Mouse (Mus musculus): ENCODE measurements around the gene Foxc1. TPM values are rescaled to one million over a fixed set of nuclear protein-coding genes. Genes with fewer than 3 reads are reported as not detected.

The Foxc1 gene
- polyA plus RNA-seq, 1 experiment from 2014 or later = 0.75 TPM

DNA sequence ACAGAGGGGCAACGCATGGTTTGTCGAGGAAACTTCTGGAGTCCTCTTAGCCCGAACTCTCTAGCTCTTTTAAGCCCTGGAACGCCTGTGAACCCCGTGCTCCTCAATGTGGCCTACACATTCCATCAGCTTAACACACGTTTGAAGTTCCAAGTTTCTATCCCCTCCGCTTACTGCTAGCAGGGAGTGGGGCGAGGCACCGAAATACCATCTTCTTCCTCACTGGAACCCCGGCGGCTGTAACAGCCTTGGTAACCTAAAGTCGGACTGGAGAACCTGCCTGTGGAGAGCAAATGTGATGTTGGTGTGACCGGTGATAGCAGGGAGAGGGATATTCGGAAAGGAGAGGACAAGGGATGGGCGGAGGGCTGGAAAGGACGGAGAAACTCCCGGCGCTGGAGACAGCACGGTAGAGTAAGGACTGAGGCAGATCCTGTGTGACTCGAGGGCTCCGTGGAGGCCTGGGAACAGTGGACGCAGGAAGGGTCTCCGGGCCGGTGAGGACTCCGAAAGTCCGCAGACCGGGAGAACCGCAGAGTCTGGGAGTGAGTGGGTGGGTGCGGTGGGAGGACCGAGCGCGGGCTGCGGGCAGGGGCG, 504 bp upstream of the Foxc1 start:
- no peak for DNase-seq (ENCODE audit: low spot score)

DNA sequence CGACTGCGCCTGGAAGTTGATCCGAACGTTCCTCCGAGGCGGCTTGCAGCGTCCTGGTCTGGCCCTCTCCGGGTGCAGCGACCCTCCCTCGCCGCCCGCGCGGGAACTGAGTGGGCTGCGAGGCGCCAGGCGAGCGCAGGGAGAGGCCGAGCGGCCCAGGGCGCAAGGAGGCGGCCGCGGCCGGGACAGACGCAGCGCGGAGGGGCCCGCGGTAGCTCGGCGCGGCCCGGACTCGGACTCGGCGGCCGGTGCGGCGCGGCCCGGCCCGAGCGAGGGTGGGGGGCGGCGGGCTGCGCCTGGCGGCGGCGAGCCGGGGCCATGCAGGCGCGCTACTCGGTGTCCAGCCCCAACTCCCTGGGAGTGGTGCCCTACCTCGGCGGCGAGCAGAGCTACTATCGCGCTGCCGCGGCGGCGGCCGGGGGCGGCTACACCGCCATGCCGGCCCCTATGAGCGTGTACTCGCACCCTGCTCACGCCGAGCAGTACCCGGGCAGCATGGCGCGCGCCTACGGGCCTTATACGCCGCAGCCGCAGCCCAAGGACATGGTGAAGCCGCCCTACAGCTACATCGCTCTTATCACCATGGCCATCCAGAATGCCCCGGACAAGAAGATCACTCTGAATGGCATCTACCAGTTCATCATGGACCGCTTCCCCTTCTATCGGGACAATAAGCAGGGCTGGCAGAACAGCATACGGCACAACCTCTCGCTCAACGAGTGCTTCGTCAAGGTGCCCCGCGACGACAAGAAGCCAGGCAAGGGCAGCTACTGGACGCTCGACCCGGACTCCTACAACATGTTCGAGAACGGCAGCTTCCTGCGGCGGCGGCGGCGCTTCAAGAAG, 680 bp downstream of the Foxc1 start:
- DNase-seq (ENCODE audit: low spot score) = no peak

DNA sequence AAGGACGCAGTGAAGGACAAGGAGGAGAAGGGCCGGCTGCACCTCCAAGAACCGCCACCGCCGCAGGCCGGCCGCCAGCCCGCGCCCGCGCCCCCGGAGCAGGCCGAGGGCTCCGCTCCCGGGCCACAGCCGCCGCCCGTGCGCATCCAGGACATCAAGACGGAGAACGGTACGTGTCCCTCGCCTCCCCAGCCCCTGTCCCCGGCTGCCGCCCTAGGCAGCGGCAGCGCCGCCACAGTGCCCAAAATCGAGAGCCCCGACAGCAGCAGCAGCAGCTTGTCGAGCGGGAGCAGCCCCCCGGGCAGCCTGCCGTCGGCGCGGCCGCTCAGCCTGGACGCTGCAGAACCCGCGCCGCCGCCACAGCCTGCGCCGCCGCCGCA, 1.3 kb downstream of the Foxc1 start:
- DNase-seq (ENCODE audit: low spot score) = no peak

DNA sequence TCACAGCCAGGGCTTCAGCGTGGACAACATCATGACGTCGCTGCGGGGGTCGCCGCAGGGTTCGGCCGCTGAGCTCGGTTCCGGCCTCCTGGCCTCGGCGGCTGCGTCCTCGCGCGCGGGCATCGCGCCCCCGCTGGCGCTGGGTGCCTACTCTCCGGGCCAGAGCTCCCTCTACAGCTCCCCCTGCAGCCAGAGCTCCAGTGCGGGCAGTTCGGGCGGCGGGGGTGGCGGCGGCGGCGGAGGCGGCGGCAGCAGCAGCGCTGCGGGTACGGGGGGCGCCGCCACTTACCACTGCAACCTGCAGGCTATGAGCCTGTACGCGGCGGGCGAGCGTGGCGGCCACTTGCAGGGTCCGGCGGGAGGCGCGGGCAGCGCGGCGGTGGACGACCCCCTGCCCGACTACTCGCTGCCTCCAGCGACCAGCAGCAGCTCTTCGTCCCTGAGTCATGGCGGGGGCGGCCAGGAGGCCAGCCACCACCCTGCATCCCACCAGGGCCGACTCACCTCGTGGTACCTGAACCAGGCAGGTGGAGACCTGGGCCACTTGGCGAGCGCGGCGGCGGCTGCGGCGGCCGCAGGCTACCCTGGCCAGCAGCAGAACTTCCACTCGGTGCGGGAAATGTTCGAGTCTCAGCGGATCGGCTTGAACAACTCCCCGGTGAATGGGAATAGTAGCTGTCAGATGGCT, 1.8 kb downstream of the Foxc1 start:
- peak; percentile 13 for DNase-seq (ENCODE audit: low spot score)

DNA sequence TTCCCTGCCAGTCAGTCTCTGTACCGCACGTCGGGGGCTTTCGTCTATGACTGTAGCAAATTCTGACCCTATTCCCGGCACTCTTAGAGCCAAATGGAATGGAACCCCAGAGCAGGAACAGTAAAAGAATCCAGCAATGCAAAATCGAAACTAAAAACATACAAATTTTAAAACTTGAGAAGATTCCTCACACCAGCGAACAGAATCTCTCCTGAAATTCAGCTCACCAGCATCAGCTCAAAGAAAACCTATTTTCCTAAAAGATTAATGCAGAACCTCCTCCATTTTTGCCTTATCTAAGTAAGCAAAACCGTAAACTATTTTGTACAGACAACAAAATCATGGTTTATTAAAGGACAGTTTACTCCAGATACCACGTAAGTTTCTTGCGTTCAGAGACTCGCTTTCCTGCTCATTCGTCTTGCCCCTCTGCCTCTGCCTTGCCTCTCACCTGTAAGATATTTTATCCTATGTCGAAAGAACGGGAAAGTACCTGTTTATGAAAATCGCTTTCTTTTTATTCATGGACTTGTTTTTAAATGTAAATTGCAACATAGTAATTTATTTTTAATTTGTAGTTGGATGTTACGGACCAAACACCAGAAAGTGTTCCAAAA, 2.5 kb downstream of the Foxc1 start:
- no peak for DNase-seq (ENCODE audit: low spot score)

DNA sequence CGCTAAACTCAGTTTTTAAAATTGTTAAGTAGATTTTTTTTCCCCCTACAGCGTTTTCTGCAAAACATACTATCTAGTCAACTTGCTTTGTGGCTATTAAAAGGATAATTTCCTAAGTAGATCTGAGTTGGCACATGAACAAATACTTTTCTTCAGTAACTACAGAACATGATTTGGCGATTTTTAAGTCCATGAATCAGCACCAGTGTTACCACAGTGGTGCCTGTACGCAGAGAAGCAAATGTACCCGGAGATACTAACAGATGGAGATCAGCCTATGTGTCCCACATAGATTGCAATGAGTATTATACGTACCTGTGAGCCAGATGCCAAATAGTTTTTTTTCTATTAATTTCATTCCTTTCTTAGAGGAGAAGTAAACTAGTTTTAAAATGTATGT, 3.3 kb downstream of the Foxc1 start:
- DNase-seq (ENCODE audit: low spot score) = peak; percentile 8

DNA sequence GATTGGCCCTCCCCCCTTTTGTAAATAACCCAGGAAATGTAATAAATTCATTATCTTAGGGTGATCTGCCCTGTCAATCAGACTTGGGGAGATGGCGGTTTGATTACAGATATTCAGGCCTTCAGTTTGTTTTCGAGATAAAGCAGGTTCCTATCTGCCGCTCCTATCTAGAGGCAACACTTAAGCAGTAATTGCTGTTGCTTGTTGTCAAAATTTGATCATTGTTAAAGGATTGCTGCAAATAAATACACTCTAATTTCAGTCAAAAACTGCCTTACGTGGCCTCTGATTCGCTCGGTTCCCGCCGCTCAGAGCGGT, 3.9 kb downstream of the Foxc1 start:
- no peak for DNase-seq (ENCODE audit: low spot score)

DNA sequence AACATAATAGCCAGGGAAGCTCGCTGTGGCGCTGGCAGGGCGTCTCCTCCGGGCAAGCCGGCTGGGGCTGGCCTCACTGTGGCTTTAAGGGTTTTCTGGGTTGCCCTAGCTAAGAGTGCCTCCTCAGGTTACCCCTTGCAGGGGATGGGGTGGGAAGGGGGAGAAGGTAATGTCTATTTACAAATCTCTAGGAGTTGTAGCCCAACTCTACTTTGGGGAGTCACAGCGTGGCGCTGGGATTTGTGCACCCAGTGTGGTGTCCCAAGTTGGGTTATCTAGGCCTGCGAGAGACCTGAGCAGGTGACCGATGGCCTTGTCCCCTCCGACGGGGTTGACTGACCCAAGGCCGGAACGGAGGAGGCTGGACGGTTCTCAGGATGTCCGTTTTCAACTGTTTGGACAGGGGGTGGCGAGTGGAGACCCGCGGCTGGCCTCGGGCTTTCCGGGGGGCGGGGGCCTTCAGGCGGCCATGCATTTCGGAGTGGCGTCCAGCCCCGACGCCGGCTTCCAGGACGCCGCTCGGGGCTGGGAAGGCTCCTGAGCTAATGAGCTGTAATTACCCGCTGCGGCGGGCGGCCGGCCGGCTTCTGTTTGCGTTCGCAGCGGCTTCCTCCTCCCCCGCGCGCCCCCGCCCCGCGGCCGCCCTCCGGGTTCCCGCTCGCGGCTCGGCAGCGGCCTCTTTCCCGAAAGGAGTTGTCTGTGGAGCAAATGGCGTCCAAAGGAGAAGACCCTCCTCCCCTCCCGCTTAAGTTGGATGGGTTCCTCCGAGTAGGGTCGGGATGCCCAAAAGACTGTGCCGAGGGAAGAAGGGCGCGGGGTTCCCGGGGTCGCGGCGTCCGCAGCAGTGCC, 4.5 kb downstream of the Foxc1 start:
- peak; percentile 6 for DNase-seq (ENCODE audit: low spot score)

DNA sequence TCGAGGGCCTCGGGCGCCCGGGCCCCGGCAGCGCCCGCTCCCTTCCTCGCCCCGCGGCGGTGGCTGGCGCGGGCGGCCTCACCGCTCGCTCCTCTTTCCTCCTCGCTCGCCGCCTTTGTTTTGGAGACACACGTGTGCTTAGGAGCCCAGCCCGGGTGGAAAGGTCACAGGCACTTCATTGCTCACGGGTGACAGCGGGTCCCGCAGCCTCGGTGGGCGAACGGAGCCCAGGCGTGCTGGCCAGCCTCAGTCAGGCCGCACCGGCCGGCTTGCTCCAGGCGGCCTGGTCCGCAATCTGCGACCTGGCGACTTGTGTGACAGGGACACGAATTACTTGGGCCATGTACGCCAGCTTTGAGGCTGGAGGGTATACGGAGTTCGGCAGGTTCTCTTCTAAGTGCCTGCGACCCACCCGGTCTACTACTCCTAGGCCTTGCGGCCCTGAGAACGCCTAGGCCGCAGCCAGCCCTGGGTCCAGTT, 5.1 kb downstream of the Foxc1 start:
- DNase-seq (ENCODE audit: low spot score) = no peak

DNA sequence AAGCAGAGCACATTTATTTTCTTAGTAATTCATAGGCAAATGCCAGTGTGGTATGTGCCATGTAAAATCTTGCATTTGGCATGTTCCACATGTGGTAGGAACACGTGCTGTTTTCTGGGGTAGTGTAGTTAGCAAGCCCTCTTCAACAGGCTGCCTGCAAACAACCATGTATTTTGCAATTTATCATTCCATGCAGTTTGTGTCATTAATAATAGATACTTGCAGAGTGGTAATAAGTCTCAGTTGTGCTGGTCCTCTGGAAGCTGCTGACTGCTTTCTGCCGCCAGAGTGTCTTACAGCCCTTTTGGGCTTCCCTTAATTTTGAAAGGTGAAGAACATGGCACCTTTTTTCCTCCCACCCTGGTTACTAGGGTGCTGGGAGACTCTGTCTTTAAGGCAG, 6.3 kb downstream of the Foxc1 start:
- DNase-seq (ENCODE audit: low spot score) = no peak

DNA sequence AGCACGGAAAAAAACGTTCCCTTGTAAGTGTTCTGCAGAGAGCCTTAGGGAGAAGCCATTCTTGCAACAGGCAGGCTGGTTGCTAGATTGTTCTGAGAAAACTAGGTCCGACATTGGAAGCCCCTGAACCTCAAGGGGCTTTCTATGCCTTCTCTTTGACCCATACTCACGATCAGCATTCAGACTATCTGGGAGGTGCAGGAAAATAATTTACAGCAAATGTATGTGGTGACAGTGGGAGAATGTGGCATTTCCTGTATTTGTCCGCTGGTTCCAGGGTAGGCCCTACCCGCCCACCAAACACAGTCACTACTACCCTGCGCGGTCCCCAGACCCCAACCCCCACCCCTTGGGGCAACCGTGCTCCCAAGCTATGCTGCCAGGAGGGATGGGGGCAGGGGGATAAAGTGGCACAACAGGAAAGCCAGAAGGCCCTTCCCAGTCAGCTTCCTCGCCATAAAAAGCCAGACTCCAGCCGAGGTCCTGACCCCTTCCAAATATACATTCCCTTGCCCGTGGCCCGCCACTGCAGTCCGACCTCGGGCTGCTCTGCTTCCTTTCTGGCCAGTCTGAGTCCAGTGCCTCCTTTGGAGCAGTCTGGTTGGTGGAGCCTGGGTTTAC, 9.1 kb downstream of the Foxc1 start:
- DNase-seq (ENCODE audit: low spot score) = no peak

DNA sequence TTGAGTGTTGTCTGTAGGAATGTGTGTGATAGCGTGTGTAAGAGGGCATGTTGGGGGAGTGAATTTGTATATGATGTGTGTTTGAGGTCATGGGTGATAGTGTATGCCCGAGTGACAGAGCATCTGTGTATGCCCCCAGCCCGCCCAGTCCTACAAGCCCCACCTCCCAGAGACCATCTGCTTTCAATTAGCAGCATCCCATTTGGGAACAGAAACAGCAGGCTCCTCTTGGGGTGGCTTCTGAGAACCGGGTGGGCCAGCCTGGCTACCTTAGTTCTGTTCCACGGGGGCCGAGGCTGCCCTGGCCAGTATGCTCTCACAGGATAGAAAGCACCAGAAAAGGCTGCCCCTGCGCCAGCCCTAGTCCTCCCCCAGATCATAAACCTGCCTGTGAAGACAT, 11.9 kb downstream of the Foxc1 start:
- no peak for DNase-seq (ENCODE audit: low spot score)

DNA sequence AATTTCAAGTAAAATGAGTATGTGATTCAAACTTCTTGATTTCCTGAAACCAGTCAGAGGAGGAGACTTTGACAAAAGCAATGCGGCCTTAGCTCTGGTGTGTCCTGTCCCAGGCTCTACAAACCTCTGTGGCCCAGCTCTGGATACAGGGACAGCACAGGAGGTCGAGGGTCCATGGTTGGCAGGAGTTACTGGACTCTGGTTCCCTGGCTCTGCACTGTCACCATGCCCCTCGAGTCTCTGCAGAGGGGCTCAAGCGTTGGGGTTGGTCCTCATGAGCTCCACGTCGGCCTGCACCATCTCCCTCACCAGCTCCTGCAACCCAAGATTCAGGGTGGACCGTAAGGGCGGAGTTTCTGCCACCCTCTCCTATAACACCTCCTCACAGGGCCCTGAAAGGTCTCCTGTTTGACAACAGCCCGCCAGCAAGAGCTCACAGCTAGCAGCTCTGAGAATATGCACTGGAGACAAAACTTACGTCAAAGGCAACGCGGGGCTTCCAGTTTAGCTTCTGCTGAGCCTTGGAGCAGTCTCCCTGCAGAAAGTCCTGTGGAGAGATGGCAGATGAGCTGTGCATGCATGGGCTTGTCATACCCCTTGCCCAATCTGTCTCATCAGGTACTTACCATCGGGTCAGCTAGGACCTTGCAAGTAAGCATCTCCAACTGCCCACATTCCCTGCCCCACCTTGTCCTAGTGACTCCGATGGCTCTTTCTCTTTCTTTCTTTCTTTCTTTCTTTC, 13.4 kb downstream of the Foxc1 start:
- no peak for DNase-seq (ENCODE audit: low spot score)

DNA sequence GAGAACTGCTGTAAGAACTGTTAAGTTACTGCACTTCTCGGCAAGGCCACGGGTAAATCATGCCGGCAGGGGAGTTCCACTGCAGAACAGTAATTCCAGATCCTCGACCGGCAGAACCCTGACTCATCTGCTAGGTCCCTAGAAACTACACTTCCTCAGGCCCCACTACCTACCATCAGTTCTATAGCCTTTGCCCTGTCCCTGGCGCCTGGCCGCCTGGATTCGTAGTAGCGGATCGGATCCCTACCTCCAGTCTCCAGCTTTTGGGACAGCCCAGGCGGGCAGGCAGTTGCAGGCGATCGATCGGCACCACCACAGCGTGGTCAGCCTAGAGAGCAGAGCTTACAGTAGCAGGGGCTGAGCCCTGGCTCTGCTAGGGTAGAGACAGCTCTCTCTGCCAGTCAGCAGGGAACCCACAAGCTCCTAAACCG, 14.2 kb downstream of the Foxc1 start:
- DNase-seq (ENCODE audit: low spot score) = no peak

DNA sequence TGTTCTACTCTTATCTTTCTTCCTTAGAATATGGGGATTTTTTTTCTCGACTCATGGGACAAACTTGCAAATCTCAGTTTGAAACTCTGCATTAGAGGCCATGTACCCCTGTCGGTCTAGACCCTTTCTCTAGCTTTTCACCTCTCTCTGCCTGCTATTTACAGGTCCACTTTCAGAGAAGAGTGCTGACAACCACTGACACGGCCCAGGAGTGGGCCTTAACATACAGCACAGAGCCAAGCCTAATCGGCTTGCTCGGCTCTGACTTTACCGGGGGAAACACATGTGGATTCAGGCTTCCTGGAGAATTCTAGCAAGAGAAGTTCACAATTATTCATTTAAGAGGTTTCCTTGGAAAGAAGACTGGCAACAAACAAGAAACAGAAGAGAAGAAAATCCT, 14.6 kb downstream of the Foxc1 start:
- DNase-seq (ENCODE audit: low spot score) = no peak

DNA sequence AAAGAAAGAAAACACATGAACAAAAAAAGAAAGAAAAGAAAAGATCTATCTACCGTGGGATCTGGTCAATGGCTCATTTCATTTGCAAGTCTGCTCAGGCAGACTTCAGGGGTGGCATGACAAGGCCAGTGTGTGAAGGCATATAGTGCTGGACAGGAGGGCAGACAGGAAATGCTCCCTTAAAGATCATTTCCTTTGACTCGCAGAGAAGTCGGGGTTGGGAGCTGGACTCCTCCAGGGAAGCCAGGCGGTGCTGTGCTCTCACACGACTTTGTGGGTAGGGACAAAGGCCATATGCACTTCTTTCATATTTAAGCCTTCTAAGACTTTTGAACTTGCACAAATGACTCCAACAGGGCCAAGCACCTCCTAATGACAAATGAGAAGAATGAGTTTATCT, 16.9 kb downstream of the Foxc1 start:
- no peak for DNase-seq (ENCODE audit: low spot score)

DNA sequence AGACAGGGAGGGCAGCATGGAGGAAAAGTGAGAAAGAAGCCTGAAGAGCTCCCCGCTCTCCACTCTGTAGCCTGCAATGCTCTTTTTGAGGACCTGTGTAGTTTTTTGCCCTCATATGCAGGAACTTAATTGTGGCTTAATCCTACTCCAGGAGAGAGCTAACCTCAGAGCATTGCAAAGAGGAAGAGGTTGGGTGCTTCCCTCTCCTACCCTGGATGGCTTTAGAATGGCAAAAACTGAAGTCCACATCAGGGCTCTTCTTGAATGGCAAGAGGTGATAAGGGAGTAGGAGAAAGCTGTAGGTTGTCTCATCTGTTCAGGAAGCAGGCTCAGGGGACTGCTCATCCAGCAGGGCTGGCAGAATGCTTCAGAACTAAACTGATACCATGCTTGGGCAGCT, 18.7 kb downstream of the Foxc1 start:
- no peak for DNase-seq (ENCODE audit: low spot score)

DNA sequence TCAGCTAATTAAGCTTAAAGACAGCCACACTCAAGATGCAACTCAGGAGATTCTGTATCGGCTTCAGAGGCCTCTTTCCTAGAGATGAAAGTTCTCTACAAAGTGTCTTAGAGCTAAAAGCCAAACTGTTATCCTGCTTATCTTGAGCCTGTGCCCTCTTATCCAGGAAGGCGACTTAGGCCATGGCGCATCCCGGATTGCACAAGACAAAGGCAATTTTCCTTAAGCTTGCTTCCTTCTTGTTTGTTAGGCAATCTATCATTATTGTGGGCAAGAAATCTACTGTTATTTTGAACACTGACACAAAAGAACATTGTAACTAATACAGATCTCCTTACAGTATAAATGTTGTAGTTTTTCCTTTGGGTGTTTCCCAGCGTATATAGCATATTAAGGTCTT, 20.7 kb downstream of the Foxc1 start:
- DNase-seq (ENCODE audit: low spot score) = no peak

DNA sequence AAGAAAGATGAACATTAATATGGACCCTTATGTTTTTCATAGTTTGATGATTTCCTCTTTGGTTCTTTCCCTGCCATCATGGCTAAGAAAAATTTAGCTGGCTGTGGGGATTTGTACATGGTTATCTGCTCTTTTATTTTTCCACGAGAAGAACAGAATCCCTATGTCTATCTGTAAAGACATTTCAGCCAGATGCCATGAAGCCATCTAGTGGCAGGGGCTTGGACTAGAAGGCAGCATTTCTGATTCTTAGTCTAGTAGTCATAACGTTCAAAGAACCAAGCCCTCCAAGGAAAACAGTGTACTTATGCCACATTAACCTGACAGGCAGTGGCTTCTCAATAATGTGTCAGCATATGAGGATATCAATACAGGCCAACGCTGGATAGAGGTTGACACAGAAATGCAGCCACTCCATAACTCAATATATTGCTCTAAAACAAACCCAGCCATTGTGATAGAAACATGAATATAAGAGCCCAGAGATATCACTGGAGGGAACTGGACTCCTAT, 21.4 kb downstream of the Foxc1 start:
- no peak for DNase-seq (ENCODE audit: low spot score)

DNA sequence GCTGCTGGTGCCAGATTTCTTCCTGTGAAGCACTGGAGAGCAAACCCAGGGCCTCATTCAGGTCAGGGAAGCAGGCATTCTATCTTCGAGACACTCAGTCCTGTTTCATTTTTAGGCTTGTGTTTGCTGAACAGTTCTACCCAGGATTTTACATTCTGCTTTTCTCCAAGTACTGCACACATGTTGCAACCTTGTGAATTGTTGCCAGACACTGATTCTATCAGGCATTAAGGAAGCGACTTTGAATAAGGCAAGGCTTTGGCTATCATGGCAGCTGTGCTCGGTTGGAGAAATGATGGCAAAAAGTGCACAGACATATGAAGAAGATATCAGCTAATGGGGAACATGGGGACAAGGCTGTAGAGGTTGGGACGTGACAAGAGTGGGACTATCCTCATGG, 22.0 kb downstream of the Foxc1 start:
- no peak for DNase-seq (ENCODE audit: low spot score)

All from thymus, postnatal 0 days (tissue).